Mouse (Mus musculus) heart, embryonic 13.5 days (tissue): ENCODE results near the gene Serpinc1. TPM values are rescaled to one million over a fixed set of nuclear protein-coding genes. Genes with fewer than 3 reads are reported as not detected.
"Not testable (repeated sequence)": the region's sequence is repeated elsewhere in the genome, so short reads cannot be mapped to it uniquely, and the experiment has no call there.

ENCODE experiments used
- ATAC-seq: fragments of 200-750 bp; cut with Nextera tagmentation; 2 replicates; pipeline ENCODE4 v1.8.0; 2017; ENCODE audit warnings: moderate TSS enrichment; ENCODE audit not compliant: insufficient number of reproducible peaks, low FRiP score, low TSS enrichment; ENCODE audit errors: extremely low read depth
- H3K27ac ChIP-seq: fragments of 300-500 bp; sonication (generic); replicated peaks from 2 replicates; pipeline ENCODE4 v1.5.1; 2015; ENCODE audit warnings: moderate library complexity, mild to moderate bottlenecking, inconsistent platforms
- H3K27me3 ChIP-seq: fragments of 300-500 bp; sonication (generic); replicated peaks from 2 replicates; pipeline ENCODE4 v1.6.1; 2015; ENCODE audit warnings: mild to moderate bottlenecking, inconsistent platforms
- H3K36me3 ChIP-seq: fragments of 300-500 bp; sonication (generic); 2 replicates; pipeline ENCODE4 v1.6.1; 2015; ENCODE audit warnings: mild to moderate bottlenecking, inconsistent platforms
- H3K4me1 ChIP-seq: fragments of 300-500 bp; sonication (generic); 2 replicates; pipeline ENCODE4 v1.6.1; 2015; ENCODE audit warnings: inconsistent platforms
- H3K4me2 ChIP-seq: fragments of 300-500 bp; sonication (generic); 2 replicates; pipeline ENCODE4 v1.6.1; 2015; ENCODE audit warnings: inconsistent platforms, mild to moderate bottlenecking, moderate library complexity
- H3K4me3 ChIP-seq: fragments of 300-500 bp; sonication (generic); 2 replicates; pipeline ENCODE4 v1.5.1; 2015; ENCODE audit warnings: moderate library complexity, mild to moderate bottlenecking, inconsistent platforms
- H3K9ac ChIP-seq: fragments of 300-500 bp; sonication (generic); 2 replicates; pipeline ENCODE4 v1.6.1; 2015; ENCODE audit warnings: inconsistent platforms, mild to moderate bottlenecking, moderate library complexity
- H3K9me3 ChIP-seq: fragments of 300-500 bp; sonication (generic); 2 replicates; pipeline ENCODE4 v1.6.1; 2016; ENCODE audit warnings: inconsistent platforms
- WGBS: fragments of 180-500 bp; shearing (Covaris S2); methylation state at CpG from one replicate; pipeline ENCODE4 v1.1.7; 2015; ENCODE audit warnings: mixed read lengths; 5-methylcytosine and 5-hydroxymethylcytosine counted together
- polyA plus RNA-seq: library from polyadenylated mRNA; unstranded; fragments of >200 nt; fragmentation: Nextera tagmentation; extraction: Ambion mirVana; gene quantifications from 2 replicates; pipeline ENCODE4 v1.2.1, GENCODE M21; 2015

Gene Serpinc1
- polyA plus RNA-seq, 1 experiment from 2014 or later, result 1.7 TPM

GRCm38 (mm10) chr1:161025410-161026210, 47.2 kb downstream of the Serpinc1 start:
- Histone ChIP-seq H3K27ac (no peak overlapping the region), H3K27me3 (no peaks in the 10 kb centered on the region)

GRCm38 (mm10) chr1:161027196-161027595, 48.8 kb downstream of the Serpinc1 start:
- H3K36me3 ChIP-seq, result peaks cover 46% of the 10 kb centered on the region

More at GRCm38 (mm10) chr1:161025410-161026210, 47.2 kb downstream of the Serpinc1 start:
- Histone ChIP-seq H3K9me3 (no peaks in the 10 kb centered on the region), H3K4me1 (0 out of 2 replicates have a peak, but pooled peaks cover 6% of the 10 kb centered on the region), H3K9ac (no peak overlapping the region), H3K4me3 (no peak overlapping the region), H3K4me2 (no peak overlapping the region), H3K36me3 (peaks cover 40% of the 10 kb centered on the region)
- 79% methylated on average over 5 of the region's 5 CpGs for WGBS
- no peak for ATAC-seq

GRCm38 (mm10) chr1:161028427-161028826, 50.0 kb downstream of the Serpinc1 start:
- peaks cover 51% of the 10 kb centered on the region for H3K36me3 ChIP-seq
- H3K27ac ChIP-seq, H3K9ac ChIP-seq, H3K4me1 ChIP-seq, H3K27me3 ChIP-seq, H3K4me3 ChIP-seq, H3K9me3 ChIP-seq, ATAC-seq, H3K4me2 ChIP-seq: not testable (repeated sequence)
- WGBS, result 91% methylated on average over 1 of the region's 1 CpGs

More at GRCm38 (mm10) chr1:161027196-161027595, 48.8 kb downstream of the Serpinc1 start:
- Histone ChIP-seq H3K9ac (no peak overlapping the region), H3K4me3 (no peak overlapping the region), H3K27me3 (no peaks in the 10 kb centered on the region), H3K4me1 (0 out of 2 replicates have a peak, but pooled peaks cover 6% of the 10 kb centered on the region), H3K27ac (no peak overlapping the region), H3K9me3 (no peaks in the 10 kb centered on the region), H3K4me2 (no peak overlapping the region)
- WGBS, result 65% methylated on average over 2 of the region's 2 CpGs
- no peak for ATAC-seq

GRCm38 (mm10) chr1:161030058-161030457, 51.7 kb downstream of the Serpinc1 start:
- Histone ChIP-seq H3K27me3 (no peaks in the 10 kb centered on the region), H3K36me3 (peaks cover 51% of the 10 kb centered on the region), H3K4me2 (no peak overlapping the region), H3K27ac (no peak overlapping the region), H3K4me3 (no peak overlapping the region), H3K4me1 (peaks cover 9% of the 10 kb centered on the region), H3K9me3 (no peaks in the 10 kb centered on the region), H3K9ac (no peak overlapping the region)
- 89% methylated on average over 3 of the region's 3 CpGs for WGBS
- no peak for ATAC-seq

- H3K4me1 ChIP-seq, result peaks cover 15% of the 10 kb centered on the region
- ATAC-seq, result no peak
- 91% methylated on average over 9 of the region's 9 CpGs for whole genome bisulfite sequencing
- no peak overlapping the region for H3K27ac ChIP-seq
- no peaks in the 10 kb centered on the region for H3K27me3 ChIP-seq
- no peak overlapping the region for H3K4me3 ChIP-seq
- H3K9ac ChIP-seq, result no peak overlapping the region
- no peak overlapping the region for H3K4me2 ChIP-seq
- H3K36me3 ChIP-seq, result peaks cover 58% of the 10 kb centered on the region
- no peaks in the 10 kb centered on the region for H3K9me3 ChIP-seq
Measured at GRCm38 (mm10) chr1:161031881-161032280, 53.5 kb downstream of the Serpinc1 start.

GRCm38 (mm10) chr1:161032345-161032744, 54.0 kb downstream of the Serpinc1 start:
- peaks cover 18% of the 10 kb centered on the region for H3K4me1 ChIP-seq
- H3K27ac ChIP-seq, result no peak overlapping the region
- no peak overlapping the region for H3K9ac ChIP-seq
- no peak overlapping the region for H3K4me3 ChIP-seq
- H3K27me3 ChIP-seq, result no peaks in the 10 kb centered on the region
- H3K4me2 ChIP-seq, result no peak overlapping the region
- WGBS, result 90% methylated on average over 7 of the region's 7 CpGs
- H3K36me3 ChIP-seq, result peaks cover 56% of the 10 kb centered on the region
- no peaks in the 10 kb centered on the region for H3K9me3 ChIP-seq
- no peak for ATAC-seq

GRCm38 (mm10) chr1:161033856-161034434, 55.6 kb downstream of the Serpinc1 start:
- peaks cover 29% of the 10 kb centered on the region for H3K4me1 ChIP-seq
- peaks cover 67% of the 10 kb centered on the region for H3K36me3 ChIP-seq
- no peaks in the 10 kb centered on the region for H3K27me3 ChIP-seq
- H3K27ac ChIP-seq, result peak overlapping the region; percentile 94
- H3K4me3 ChIP-seq, result peak overlapping the region; percentile 75
- no peak for ATAC-seq
- 2% methylated on average over 21 of the region's 21 CpGs for WGBS
- peak overlapping the region; percentile 85 for H3K4me2 ChIP-seq
- no peaks in the 10 kb centered on the region for H3K9me3 ChIP-seq
- H3K9ac ChIP-seq, result peak overlapping the region; percentile 95

GRCm38 (mm10) chr1:161034435-161035280, 56.3 kb downstream of the Serpinc1 start, which contains the start of gene Zbtb37:
TSS of gene Zbtb37 (minus strand) at chr1:161034849.
- Histone ChIP-seq H3K27me3 (no peaks in the 10 kb centered on the region), H3K4me1 (peaks cover 29% of the 10 kb centered on the region), H3K27ac (peak within 1 kb of the TSS; percentile 94), H3K9ac (peak within 1 kb of the TSS; percentile 95), H3K36me3 (peaks cover 67% of the 10 kb centered on the region), H3K4me3 (peak within 1 kb of the TSS; percentile 75), H3K4me2 (peak within 1 kb of the TSS; percentile 85), H3K9me3 (no peaks in the 10 kb centered on the region)
- under 1% methylated on average over 71 of the region's 76 CpGs for WGBS
- ATAC-seq, result peak; percentile 94

GRCm38 (mm10) chr1:161035281-161035785, 56.9 kb downstream of the Serpinc1 start:
- H3K9me3 ChIP-seq, result no peaks in the 10 kb centered on the region

GRCm38 (mm10) chr1:161035786-161036404, 57.5 kb downstream of the Serpinc1 start:
- peak overlapping the region; percentile 85 for H3K4me2 ChIP-seq
- H3K27ac ChIP-seq, result peak overlapping the region; percentile 94
- no peaks in the 10 kb centered on the region for H3K9me3 ChIP-seq
- no peak for ATAC-seq
- peak overlapping the region; percentile 75 for H3K4me3 ChIP-seq
- WGBS, result 1% methylated on average over 6 of the region's 6 CpGs
- peak overlapping the region; percentile 92 for H3K9ac ChIP-seq
- peaks cover 60% of the 10 kb centered on the region for H3K36me3 ChIP-seq
- H3K4me1 ChIP-seq, result peaks cover 29% of the 10 kb centered on the region
- no peaks in the 10 kb centered on the region for H3K27me3 ChIP-seq

More at GRCm38 (mm10) chr1:161035281-161035785, 56.9 kb downstream of the Serpinc1 start:
- no peaks in the 10 kb centered on the region for H3K27me3 ChIP-seq
- peak overlapping the region; percentile 75 for H3K4me3 ChIP-seq
- H3K4me2 ChIP-seq, result peak overlapping the region; percentile 85
- ATAC-seq, result no peak
- H3K9ac ChIP-seq, result peak overlapping the region; percentile 92
- 0% methylated on average over 14 of the region's 14 CpGs for WGBS
- peaks cover 65% of the 10 kb centered on the region for H3K36me3 ChIP-seq
- peak overlapping the region; percentile 94 for H3K27ac ChIP-seq
- H3K4me1 ChIP-seq, result peaks cover 29% of the 10 kb centered on the region
